Mouse (Mus musculus) C2C12 (cell line): ENCODE data around the gene Pla2g4d. TPM values are rescaled to one million over a fixed set of nuclear protein-coding genes. Genes with fewer than 3 reads are reported as not detected.

Experiments used
- H3K27me3 ChIP-seq: one replicate; pipeline ENCODE4 v1.6.1; 2011; ENCODE audit not compliant: control insufficient read depth, insufficient read depth, insufficient read length
- H3K36me3 ChIP-seq: one replicate; pipeline ENCODE4 v1.6.1; 2011; ENCODE audit not compliant: control insufficient read depth, insufficient read depth
- H3K4me3 ChIP-seq: one replicate; pipeline ENCODE4 v1.5.1; 2011; ENCODE audit warnings: mild to moderate bottlenecking, control low read depth; ENCODE audit not compliant: poor library complexity, insufficient read depth, severe bottlenecking
- H3K79me2 ChIP-seq: one replicate; pipeline ENCODE4 v1.6.1; 2011; ENCODE audit not compliant: control insufficient read depth, insufficient read depth
- H3K79me3 ChIP-seq: one replicate; pipeline ENCODE4 v1.6.1; 2011; ENCODE audit warnings: low read depth, control low read depth
- H3ac ChIP-seq: one replicate; pipeline ENCODE3; 2011; ENCODE audit warnings: low read depth; ENCODE audit not compliant: control insufficient read depth, insufficient read length
- CEBPB ChIP-seq: IDR thresholded peaks from one replicate; pipeline ENCODE4 v1.6.1; 2011; ENCODE audit warnings: low read depth, mild to moderate bottlenecking, control low read depth, moderate library complexity
- CTCF ChIP-seq: IDR thresholded peaks from one replicate; pipeline ENCODE4 v1.5.1; 2011; ENCODE audit not compliant: control insufficient read depth, insufficient read depth, insufficient read length
- FOSL1 ChIP-seq: IDR thresholded peaks from one replicate; pipeline ENCODE4 v1.8.0; 2011; ENCODE audit warnings: mild to moderate bottlenecking, low read length; ENCODE audit not compliant: poor library complexity, insufficient read depth, severe bottlenecking
- MAX ChIP-seq: IDR thresholded peaks from one replicate; pipeline ENCODE4 v1.6.1; 2011; ENCODE audit warnings: mild to moderate bottlenecking, control low read depth
- MYOD1 ChIP-seq: IDR thresholded peaks from one replicate; pipeline ENCODE4 v1.6.1; 2011; ENCODE audit warnings: low read depth; ENCODE audit not compliant: control insufficient read depth, insufficient read length
- MYOG ChIP-seq: IDR thresholded peaks from one replicate; pipeline ENCODE4 v1.6.1; 2011; ENCODE audit not compliant: control insufficient read depth, insufficient read length; ENCODE audit errors: extremely low read depth
- USF1 ChIP-seq: IDR thresholded peaks from one replicate; pipeline ENCODE4 v1.6.1; 2011; ENCODE audit warnings: low read depth, mild to moderate bottlenecking, control low read depth, moderate library complexity
- long read RNA-seq, 2 experiments: library from polyadenylated mRNA; unstranded; transcript quantifications; one replicate each; pipeline ENCODE4 v2.0.0; 2019 to 2020
- polyA plus RNA-seq: library from polyadenylated mRNA; unstranded; fragments of >200 nt; fragmentation: generic; extraction: Trizol; gene quantifications from one replicate; pipeline ENCODE4 v1.2.1, GENCODE M21; 2012; ENCODE audit warnings: missing spikeins

Pla2g4d gene
- not detected for polyA plus RNA-seq
- long read RNA-seq, experiment 1, result 0 reads
- long read RNA-seq, experiment 2, result 0 reads

DNA sequence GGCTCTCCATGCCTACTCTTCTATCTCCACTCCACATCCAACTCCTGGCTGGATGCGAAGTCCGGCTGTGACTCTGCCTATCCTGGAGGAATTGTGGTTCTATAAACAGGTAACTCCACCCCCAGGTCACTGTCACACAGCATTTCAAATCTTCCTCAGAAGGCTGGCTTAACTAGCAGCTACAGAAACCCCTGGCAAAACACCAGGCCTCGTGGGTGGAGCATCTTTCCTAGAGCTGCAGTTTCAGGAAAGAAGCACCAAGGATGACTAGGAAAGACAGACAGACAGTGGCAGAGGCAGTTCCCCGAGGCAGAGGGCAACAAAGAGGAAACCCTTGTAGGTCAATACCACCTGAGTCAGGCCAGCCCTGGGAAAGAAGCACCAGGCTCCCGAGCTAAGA lies at the start of gene Pla2g4d:
Pla2g4d (minus strand) TSS at position 203 of the 400 bp plus-strand sequence.
- Histone ChIP-seq H3K4me3 (no peak within 1 kb of the TSS), H3ac (no peak within 1 kb of the TSS), H3K79me2 (no peaks in the 10 kb centered on the region), H3K36me3 (no peaks in the 10 kb centered on the region), H3K79me3 (no peaks in the 10 kb centered on the region), H3K27me3 (peaks cover 53% of the 10 kb centered on the region)
- TF ChIP-seq CEBPB (no peak), MYOG (no peak), MAX (no peak), CTCF (no peak), USF1 (no peak), MYOD1 (no peak), FOSL1 (no peak)

DNA sequence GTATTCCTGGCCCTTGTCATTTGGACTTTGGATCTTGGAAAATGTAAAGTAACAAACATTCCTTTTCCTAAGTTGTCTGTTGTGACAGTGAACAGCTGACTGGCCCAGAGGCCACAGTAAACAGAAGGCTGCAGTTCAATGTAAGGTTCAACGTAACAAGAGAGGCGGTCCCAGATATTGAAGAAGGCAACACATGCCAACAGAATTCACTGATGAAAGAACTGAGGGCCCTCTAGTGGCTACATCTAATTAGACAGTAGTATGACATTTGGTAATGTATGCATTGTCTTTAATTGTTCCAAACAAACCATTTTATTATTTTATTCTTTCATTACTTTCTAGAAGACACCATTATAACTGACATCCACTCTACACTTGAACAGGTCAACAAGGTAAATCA lies 48.9 kb upstream of the Pla2g4d start:
- TF ChIP-seq MYOG (no peak), CTCF (no peak), FOSL1 (no peak), USF1 (no peak), CEBPB (no peak), MAX (no peak), MYOD1 (no peak)
- no peaks in the 10 kb centered on the region for H3K79me3 ChIP-seq
- no peak overlapping the region for H3ac ChIP-seq
- no peaks in the 10 kb centered on the region for H3K27me3 ChIP-seq
- H3K36me3 ChIP-seq, result peaks cover 18% of the 10 kb centered on the region
- no peaks in the 10 kb centered on the region for H3K79me2 ChIP-seq
- no peak overlapping the region for H3K4me3 ChIP-seq

DNA sequence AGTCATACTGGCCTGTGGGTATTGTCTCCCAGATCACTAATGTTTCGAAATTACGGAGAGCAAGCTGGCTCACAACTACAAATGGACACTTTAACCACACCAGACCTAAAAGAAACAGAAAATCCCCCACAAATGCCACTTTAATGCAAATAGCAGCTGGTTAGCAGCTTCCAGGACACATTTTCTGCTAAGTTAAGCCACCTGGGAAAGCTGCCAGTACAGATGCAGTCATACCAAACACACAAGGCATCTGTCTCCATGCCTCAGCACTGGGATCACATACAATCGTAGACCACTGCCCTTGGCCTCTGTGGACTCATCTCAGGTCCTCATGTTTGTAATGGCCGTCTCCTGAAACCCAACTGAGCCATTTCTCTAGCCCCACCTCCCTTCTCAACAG lies 42.6 kb upstream of the Pla2g4d start:
- peaks cover 31% of the 10 kb centered on the region for H3K36me3 ChIP-seq
- H3K27me3 ChIP-seq, result no peaks in the 10 kb centered on the region
- H3K79me2 ChIP-seq, result no peaks in the 10 kb centered on the region
- H3K79me3 ChIP-seq, result no peaks in the 10 kb centered on the region
- TF ChIP-seq CTCF (no peak), FOSL1 (no peak), USF1 (no peak), MAX (no peak), MYOG (no peak), MYOD1 (no peak), CEBPB (no peak)
- H3K4me3 ChIP-seq, result no peak overlapping the region
- H3ac ChIP-seq, result no peak overlapping the region

DNA sequence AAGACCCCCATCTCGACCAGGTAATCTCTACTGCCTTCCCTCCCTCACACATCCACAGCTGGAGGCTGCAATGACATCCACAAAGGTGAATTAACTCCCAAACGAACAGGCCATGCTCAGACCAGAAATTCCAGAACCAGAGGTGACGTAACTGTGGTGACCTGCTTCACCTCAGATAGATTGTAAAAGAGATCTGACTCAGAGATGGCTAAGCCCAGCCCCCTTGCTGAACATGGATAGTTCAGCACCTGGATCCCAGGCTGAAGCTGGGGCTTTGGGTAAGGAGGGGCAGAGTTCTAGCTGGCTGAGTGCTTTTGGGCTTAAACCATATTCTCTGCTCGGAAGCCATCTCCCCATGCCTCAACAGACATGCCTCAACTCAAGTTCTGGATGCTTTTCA lies 26.1 kb upstream of the Pla2g4d start:
- Histone ChIP-seq H3ac (no peak overlapping the region), H3K79me2 (no peaks in the 10 kb centered on the region), H3K36me3 (peaks cover 18% of the 10 kb centered on the region), H3K4me3 (no peak overlapping the region), H3K27me3 (peaks cover 9% of the 10 kb centered on the region), H3K79me3 (no peaks in the 10 kb centered on the region)
- TF ChIP-seq CTCF (no peak), CEBPB (no peak), MAX (no peak), FOSL1 (no peak), USF1 (no peak), MYOG (no peak), MYOD1 (no peak)

DNA sequence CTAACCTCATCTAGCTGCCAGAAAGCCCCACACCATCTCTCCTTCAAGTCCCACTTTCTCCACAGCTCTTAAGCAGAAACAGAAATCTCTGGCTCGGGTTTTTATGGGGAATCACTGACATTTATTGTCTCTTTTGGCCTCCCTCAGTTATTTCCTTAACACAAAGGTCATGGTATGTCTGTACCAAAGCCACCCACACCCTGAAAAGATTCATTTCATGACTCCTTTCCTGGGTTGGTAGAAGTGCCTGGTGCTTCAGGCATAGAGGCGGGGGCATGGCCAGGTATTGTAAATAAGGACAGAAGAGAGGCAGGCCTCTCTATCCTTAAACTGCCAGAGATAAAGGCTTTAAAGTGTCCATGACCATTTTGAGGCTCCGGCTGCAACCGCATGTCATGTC lies 25.5 kb upstream of the Pla2g4d start:
- TF ChIP-seq MYOD1 (no peak), CTCF (no peak), MAX (no peak), USF1 (no peak), FOSL1 (no peak), CEBPB (no peak), MYOG (no peak)

DNA sequence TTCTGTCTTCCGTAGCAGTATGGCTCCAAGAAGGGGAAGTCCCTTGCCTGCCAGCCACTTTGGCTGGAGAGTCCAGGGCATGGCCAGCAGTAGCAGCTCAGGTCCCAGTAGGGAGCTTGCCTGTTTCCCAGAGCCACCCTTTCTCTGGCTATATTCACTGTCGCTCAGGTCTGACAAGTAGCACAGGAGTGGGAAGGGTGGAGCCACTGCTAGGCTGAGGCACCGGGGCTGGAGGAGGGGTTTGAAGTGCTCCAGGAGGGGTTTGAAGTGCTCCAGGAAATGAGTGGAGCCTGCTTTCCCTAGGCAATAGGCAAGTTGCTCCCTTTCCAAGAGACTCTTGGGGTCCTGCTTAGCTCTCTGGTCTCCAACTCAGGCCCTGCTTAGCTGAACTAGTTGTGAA lies 25.0 kb upstream of the Pla2g4d start, which contains the start of gene Pla2g4f:
Pla2g4f (minus strand) TSS at position 190 of the 400 bp plus-strand sequence.
- H3K4me3 ChIP-seq, result no peak within 1 kb of the TSS
- TF ChIP-seq MYOG (no peak), MYOD1 (no peak), CEBPB (no peak), FOSL1 (no peak), USF1 (no peak), CTCF (no peak), MAX (no peak)
- H3K79me3 ChIP-seq, result no peaks in the 10 kb centered on the region
- peaks cover 13% of the 10 kb centered on the region for H3K27me3 ChIP-seq
- no peaks in the 10 kb centered on the region for H3K79me2 ChIP-seq
- no peak within 1 kb of the TSS for H3ac ChIP-seq
- peaks cover 15% of the 10 kb centered on the region for H3K36me3 ChIP-seq

More for the DNA sequence above, 25.5 kb upstream of the Pla2g4d start:
- no peak overlapping the region for H3K4me3 ChIP-seq
- H3ac ChIP-seq, result no peak overlapping the region
- peaks cover 13% of the 10 kb centered on the region for H3K27me3 ChIP-seq
- peaks cover 18% of the 10 kb centered on the region for H3K36me3 ChIP-seq
- no peaks in the 10 kb centered on the region for H3K79me2 ChIP-seq
- no peaks in the 10 kb centered on the region for H3K79me3 ChIP-seq
